Mouse (Mus musculus) embryonic facial prominence, embryonic 13.5 days (tissue): ENCODE measurements around the gene Ifitm10. TPM values are rescaled to one million over a fixed set of nuclear protein-coding genes. Genes with fewer than 3 reads are reported as not detected.

Experiments used
- ATAC-seq: fragments of 200-750 bp; cut with Nextera tagmentation; 2 replicates; pipeline ENCODE4 v1.8.0; 2017; ENCODE audit warnings: low read depth; ENCODE audit not compliant: insufficient number of reproducible peaks, insufficient read depth, low FRiP score, low TSS enrichment
- H3K27ac ChIP-seq: fragments of 300-500 bp; sonication (generic); 2 replicates; pipeline ENCODE4 v1.5.1; 2015; ENCODE audit warnings: moderate library complexity, mild to moderate bottlenecking, inconsistent platforms
- H3K27me3 ChIP-seq: fragments of 300-500 bp; sonication (generic); 2 replicates; pipeline ENCODE4 v1.6.1; 2015; ENCODE audit warnings: mild to moderate bottlenecking, inconsistent platforms
- H3K36me3 ChIP-seq: fragments of 300-500 bp; sonication (generic); 2 replicates; pipeline ENCODE4 v1.6.1; 2015; ENCODE audit warnings: mild to moderate bottlenecking, inconsistent platforms
- H3K4me1 ChIP-seq: fragments of 300-500 bp; sonication (generic); 2 replicates; pipeline ENCODE4 v1.6.1; 2015; ENCODE audit warnings: inconsistent platforms
- H3K4me2 ChIP-seq: fragments of 300-500 bp; sonication (generic); 2 replicates; pipeline ENCODE4 v1.6.1; 2015; ENCODE audit warnings: moderate library complexity, mild to moderate bottlenecking, inconsistent platforms
- H3K4me3 ChIP-seq: fragments of 300-500 bp; sonication (generic); 2 replicates; pipeline ENCODE4 v1.5.1; 2015; ENCODE audit warnings: mild to moderate bottlenecking, inconsistent platforms
- H3K9ac ChIP-seq: fragments of 300-500 bp; sonication (generic); 2 replicates; pipeline ENCODE4 v1.6.1; 2015; ENCODE audit warnings: mild to moderate bottlenecking, inconsistent platforms
- H3K9me3 ChIP-seq: fragments of 300-500 bp; sonication (generic); 2 replicates; pipeline ENCODE4 v1.6.1; 2016; ENCODE audit warnings: inconsistent platforms
- WGBS: fragments of 180-500 bp; shearing (Covaris S2); methylation state at CpG from one replicate; pipeline ENCODE4 v1.1.7; 2015; ENCODE audit warnings: mixed read lengths; 5-methylcytosine and 5-hydroxymethylcytosine counted together
- polyA plus RNA-seq: library from polyadenylated mRNA; unstranded; fragments of >200 nt; fragmentation: Nextera tagmentation; extraction: Ambion mirVana; gene quantifications from 2 replicates; pipeline ENCODE4 v1.2.1, GENCODE M21; 2015

Gene Ifitm10
- polyA plus RNA-seq, 1 experiment from 2014 or later, result 2.5 TPM

GRCm38 (mm10) chr7:142389961-142390650 lies 16.6 kb upstream of the Ifitm10 start:
- H3K4me2 ChIP-seq, result no peak overlapping the region
- H3K27me3 ChIP-seq, result no peaks in the 10 kb centered on the region
- no peak overlapping the region for H3K4me3 ChIP-seq
- no peak overlapping the region for H3K9ac ChIP-seq
- H3K27ac ChIP-seq, result no peak overlapping the region; the same call in 1 of the 2 replicates
- no peak for ATAC-seq
- 84% methylated on average over 3 of the region's 3 CpGs for WGBS
- peaks cover 5% of the 10 kb centered on the region for H3K36me3 ChIP-seq
- no peaks in the 10 kb centered on the region for H3K9me3 ChIP-seq
- H3K4me1 ChIP-seq, result peaks cover 18% of the 10 kb centered on the region

GRCm38 (mm10) chr7:142388740-142389139 lies 15.2 kb upstream of the Ifitm10 start:
- H3K4me1 ChIP-seq, result peaks cover 18% of the 10 kb centered on the region
- H3K9ac ChIP-seq, result no peak overlapping the region
- no peaks in the 10 kb centered on the region for H3K9me3 ChIP-seq
- no peaks in the 10 kb centered on the region for H3K27me3 ChIP-seq
- H3K36me3 ChIP-seq, result peaks cover 19% of the 10 kb centered on the region
- H3K4me2 ChIP-seq, result no peak overlapping the region
- WGBS, result 97% methylated on average over 2 of the region's 2 CpGs
- ATAC-seq, result no peak
- no peak overlapping the region for H3K27ac ChIP-seq
- no peak overlapping the region for H3K4me3 ChIP-seq

- H3K27me3 ChIP-seq, result no peaks in the 10 kb centered on the region
- H3K36me3 ChIP-seq, result peaks cover 24% of the 10 kb centered on the region
- peak overlapping the region; percentile 83 for H3K4me3 ChIP-seq
- peaks cover 18% of the 10 kb centered on the region for H3K4me1 ChIP-seq
- H3K4me2 ChIP-seq, result peak overlapping the region; percentile 90
- H3K9ac ChIP-seq, result no peak overlapping the region
- ATAC-seq, result no peak
- H3K9me3 ChIP-seq, result no peaks in the 10 kb centered on the region
- H3K27ac ChIP-seq, result peak overlapping the region; percentile 66
- 91% methylated on average over 1 of the region's 1 CpGs for WGBS
These were observed 14.6 kb upstream of the Ifitm10 start for GRCm38 (mm10) chr7:142388198-142388597.

GRCm38 (mm10) chr7:142387419-142388148 lies 14.0 kb upstream of the Ifitm10 start, which contains the start of gene Ctsd:
Ctsd (minus strand) TSS chr7:142388038.
- Histone ChIP-seq H3K4me2 (peak within 1 kb of the TSS; percentile 90), H3K27me3 (no peaks in the 10 kb centered on the region), H3K27ac (peak within 1 kb of the TSS; percentile 66), H3K9me3 (no peaks in the 10 kb centered on the region), H3K4me3 (peak within 1 kb of the TSS; percentile 83), H3K9ac (peak within 1 kb of the TSS; percentile 95), H3K36me3 (peaks cover 30% of the 10 kb centered on the region), H3K4me1 (peaks cover 18% of the 10 kb centered on the region)
- peak; percentile 96 for ATAC-seq
- WGBS, result under 1% methylated on average over 54 of the region's 55 CpGs

GRCm38 (mm10) chr7:142386621-142387201 lies 13.2 kb upstream of the Ifitm10 start:
- 53% methylated on average over 6 of the region's 6 CpGs for WGBS
- Histone ChIP-seq H3K27ac (no peak overlapping the region), H3K27me3 (no peaks in the 10 kb centered on the region), H3K4me2 (peak overlapping the region; percentile 90), H3K4me1 (peaks cover 18% of the 10 kb centered on the region), H3K4me3 (peak overlapping the region; percentile 83), H3K9ac (peak overlapping the region; percentile 95), H3K9me3 (no peaks in the 10 kb centered on the region), H3K36me3 (peaks cover 39% of the 10 kb centered on the region)
- no peak for ATAC-seq

GRCm38 (mm10) chr7:142385742-142386403 lies 12.3 kb upstream of the Ifitm10 start:
- no peak for ATAC-seq

GRCm38 (mm10) chr7:142384306-142384705 lies 10.8 kb upstream of the Ifitm10 start:
- H3K4me3 ChIP-seq, result no peak overlapping the region
- no peak overlapping the region for H3K27ac ChIP-seq
- peaks cover 63% of the 10 kb centered on the region for H3K36me3 ChIP-seq
- no peak overlapping the region for H3K9ac ChIP-seq
- H3K4me1 ChIP-seq, result peaks cover 18% of the 10 kb centered on the region
- ATAC-seq, result no peak
- H3K4me2 ChIP-seq, result no peak overlapping the region
- 78% methylated on average over 10 of the region's 10 CpGs for WGBS
- H3K27me3 ChIP-seq, result no peaks in the 10 kb centered on the region
- no peaks in the 10 kb centered on the region for H3K9me3 ChIP-seq

More at GRCm38 (mm10) chr7:142385742-142386403, 12.3 kb upstream of the Ifitm10 start:
- H3K9me3 ChIP-seq, result no peaks in the 10 kb centered on the region
- no peaks in the 10 kb centered on the region for H3K27me3 ChIP-seq
- peak overlapping the region; percentile 83 for H3K4me3 ChIP-seq
- peak overlapping the region; percentile 90 for H3K4me2 ChIP-seq
- WGBS, result 92% methylated on average over 3 of the region's 3 CpGs
- peak overlapping the region; percentile 95 for H3K9ac ChIP-seq
- H3K27ac ChIP-seq, result no peak overlapping the region
- H3K36me3 ChIP-seq, result peaks cover 47% of the 10 kb centered on the region
- H3K4me1 ChIP-seq, result peaks cover 18% of the 10 kb centered on the region

GRCm38 (mm10) chr7:142382567-142382966 lies 9.0 kb upstream of the Ifitm10 start, which contains the start of gene Gm49369:
Gm49369 (minus strand) TSS chr7:142382667.
- H3K27me3 ChIP-seq, result no peaks in the 10 kb centered on the region
- no peak within 1 kb of the TSS for H3K27ac ChIP-seq
- H3K9ac ChIP-seq, result no peak within 1 kb of the TSS
- H3K4me1 ChIP-seq, result peaks cover 18% of the 10 kb centered on the region
- ATAC-seq, result no peak
- H3K4me2 ChIP-seq, result no peak within 1 kb of the TSS
- peaks cover 80% of the 10 kb centered on the region for H3K36me3 ChIP-seq
- no peak within 1 kb of the TSS for H3K4me3 ChIP-seq
- WGBS, result 94% methylated on average over 5 of the region's 5 CpGs
- no peaks in the 10 kb centered on the region for H3K9me3 ChIP-seq

GRCm38 (mm10) chr7:142381175-142381574 lies 7.6 kb upstream of the Ifitm10 start:
- WGBS, result 87% methylated on average over 4 of the region's 4 CpGs
- Histone ChIP-seq H3K4me2 (no peak overlapping the region), H3K9me3 (no peaks in the 10 kb centered on the region), H3K9ac (no peak overlapping the region), H3K36me3 (peaks cover 94% of the 10 kb centered on the region), H3K27ac (no peak overlapping the region), H3K4me1 (peaks cover 8% of the 10 kb centered on the region), H3K4me3 (no peak overlapping the region), H3K27me3 (no peaks in the 10 kb centered on the region)
- ATAC-seq, result no peak

GRCm38 (mm10) chr7:142379186-142379585 lies 5.6 kb upstream of the Ifitm10 start:
- no peaks in the 10 kb centered on the region for H3K27me3 ChIP-seq
- peaks cover 89% of the 10 kb centered on the region for H3K36me3 ChIP-seq
- H3K9me3 ChIP-seq, result no peaks in the 10 kb centered on the region

GRCm38 (mm10) chr7:142377233-142377925 lies 3.8 kb upstream of the Ifitm10 start:
- Histone ChIP-seq H3K4me2 (no peak overlapping the region), H3K4me3 (no peak overlapping the region), H3K9me3 (no peaks in the 10 kb centered on the region), H3K36me3 (peaks cover 71% of the 10 kb centered on the region), H3K4me1 (peaks cover 18% of the 10 kb centered on the region), H3K9ac (no peak overlapping the region), H3K27me3 (peaks cover 17% of the 10 kb centered on the region), H3K27ac (no peak overlapping the region)
- 88% methylated on average over 14 of the region's 14 CpGs for WGBS
- no peak for ATAC-seq

More at GRCm38 (mm10) chr7:142379186-142379585, 5.6 kb upstream of the Ifitm10 start:
- Histone ChIP-seq H3K4me1 (0 out of 2 replicates have a peak, but pooled peaks cover 5% of the 10 kb centered on the region), H3K9ac (no peak overlapping the region), H3K27ac (no peak overlapping the region), H3K4me2 (no peak overlapping the region), H3K4me3 (no peak overlapping the region)
- 90% methylated on average over 6 of the region's 6 CpGs for WGBS
- no peak for ATAC-seq
